Mouse (Mus musculus) limb, embryonic 11.5 days (tissue): ENCODE measurements at regions not wholly inside any gene's neighbourhood (a gene's known extent, or its start where the extent isn't known, plus 50 kb on each side); places are given as distances from the start of the nearest gene placed in this dataset.

ENCODE experiments used
- ATAC-seq: fragments of 200-750 bp; cut with Nextera tagmentation; 2 replicates; pipeline ENCODE4 v1.8.0; 2017; ENCODE audit warnings: low read depth; ENCODE audit not compliant: insufficient number of reproducible peaks, low FRiP score, low TSS enrichment
- DNase-seq: peaks from one replicate; pipeline ENCODE4 v3.0.0-alpha.2; 2015; ENCODE audit warnings: low spot score
- H3K27ac ChIP-seq: fragments of 300-500 bp; sonication (generic); replicated peaks from 2 replicates; pipeline ENCODE4 v1.5.1; 2014; ENCODE audit warnings: low read depth, mild to moderate bottlenecking, low read length
- H3K27me3 ChIP-seq: fragments of 300-500 bp; sonication (generic); 2 replicates; pipeline ENCODE4 v1.6.1; 2014; ENCODE audit warnings: mild to moderate bottlenecking, low read length, mixed read lengths; ENCODE audit not compliant: control insufficient read depth, insufficient read depth
- H3K36me3 ChIP-seq: fragments of 300-500 bp; sonication (generic); 2 replicates; pipeline ENCODE4 v1.6.1; 2014; ENCODE audit warnings: mild to moderate bottlenecking, low read length, moderate library complexity, mixed read lengths; ENCODE audit not compliant: control insufficient read depth, insufficient read depth
- H3K4me1 ChIP-seq: fragments of 300-500 bp; sonication (generic); 2 replicates; pipeline ENCODE4 v1.6.1; 2014; ENCODE audit warnings: low read length, mixed read lengths; ENCODE audit not compliant: control insufficient read depth, insufficient read depth
- H3K4me2 ChIP-seq: fragments of 300-500 bp; sonication (generic); 2 replicates; pipeline ENCODE4 v1.6.1; 2014; ENCODE audit warnings: low read depth, mild to moderate bottlenecking, moderate library complexity; ENCODE audit not compliant: severe bottlenecking
- H3K4me3 ChIP-seq: fragments of 300-500 bp; sonication (generic); 2 replicates; pipeline ENCODE4 v1.5.1; 2014; ENCODE audit warnings: low read depth, low read length
- H3K9ac ChIP-seq: fragments of 300-500 bp; sonication (generic); 2 replicates; pipeline ENCODE4 v1.6.1; 2014; ENCODE audit warnings: mild to moderate bottlenecking, low read length
- H3K9me3 ChIP-seq: fragments of 300-500 bp; sonication (generic); 2 replicates; pipeline ENCODE4 v1.6.1; 2016; ENCODE audit warnings: low read length; ENCODE audit not compliant: control insufficient read depth
- WGBS: fragments of 180-500 bp; shearing (Covaris S2); extraction: QIAGEN DNeasy Blood & Tissue Kit; methylation state at CpG from one replicate; pipeline ENCODE4 v1.1.7; 2014; 5-methylcytosine and 5-hydroxymethylcytosine counted together

GRCm38 (mm10) chr10:118043761-118044160 lies 97.8 kb upstream of the Mdm1 start:
- Histone ChIP-seq H3K9ac (no peak overlapping the region), H3K4me3 (no peak overlapping the region), H3K27ac (no peak overlapping the region), H3K4me2 (no peak overlapping the region), H3K27me3 (no peaks in the 10 kb centered on the region), H3K4me1 (no peaks in the 10 kb centered on the region), H3K9me3 (no peaks in the 10 kb centered on the region), H3K36me3 (no peaks in the 10 kb centered on the region)
- DNase-seq: no peak
- no peak for ATAC-seq
- 74% methylated on average over 13 of the region's 13 CpGs for WGBS

GRCm38 (mm10) chr10:118044840-118045239 lies 96.8 kb upstream of the Mdm1 start:
- no peak for ATAC-seq
- no peaks in the 10 kb centered on the region for H3K9me3 ChIP-seq
- WGBS: 65% methylated on average over 3 of the region's 3 CpGs
- DNase-seq: no peak
- H3K4me3 ChIP-seq: no peak overlapping the region
- no peaks in the 10 kb centered on the region for H3K4me1 ChIP-seq
- H3K36me3 ChIP-seq: no peaks in the 10 kb centered on the region
- no peak overlapping the region for H3K9ac ChIP-seq
- no peak overlapping the region for H3K4me2 ChIP-seq
- no peaks in the 10 kb centered on the region for H3K27me3 ChIP-seq
- H3K27ac ChIP-seq: no peak overlapping the region

DNA sequence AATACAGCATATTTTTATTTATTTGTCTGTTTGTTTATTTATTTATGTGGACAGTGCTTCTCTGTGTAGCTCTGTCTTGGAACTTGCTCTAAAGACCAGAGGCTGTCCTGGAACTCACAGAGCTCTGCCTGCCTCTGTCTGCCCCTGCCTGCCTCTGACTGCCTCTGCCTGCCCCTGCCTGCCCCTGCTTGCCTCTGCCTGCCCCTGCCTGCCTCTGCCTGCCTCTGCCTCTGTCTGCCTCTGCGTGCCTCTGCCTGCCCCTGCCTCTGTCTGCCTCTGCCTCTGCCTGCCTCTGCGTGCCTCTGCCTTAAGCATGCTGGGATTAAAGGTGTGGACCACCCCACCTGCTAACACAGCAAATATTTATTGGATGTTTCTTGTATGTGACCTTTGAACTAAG lies 96.2 kb upstream of the Mdm1 start:
- no peak overlapping the region for H3K27ac ChIP-seq
- H3K4me1 ChIP-seq: no peaks in the 10 kb centered on the region
- peak; percentile 17 for DNase-seq
- H3K4me2 ChIP-seq: no peak overlapping the region
- H3K9me3 ChIP-seq: no peaks in the 10 kb centered on the region
- no peaks in the 10 kb centered on the region for H3K27me3 ChIP-seq
- 83% methylated on average over 2 of the region's 2 CpGs for WGBS
- H3K9ac ChIP-seq: no peak overlapping the region
- no peak for ATAC-seq
- H3K4me3 ChIP-seq: no peak overlapping the region
- no peaks in the 10 kb centered on the region for H3K36me3 ChIP-seq

DNA sequence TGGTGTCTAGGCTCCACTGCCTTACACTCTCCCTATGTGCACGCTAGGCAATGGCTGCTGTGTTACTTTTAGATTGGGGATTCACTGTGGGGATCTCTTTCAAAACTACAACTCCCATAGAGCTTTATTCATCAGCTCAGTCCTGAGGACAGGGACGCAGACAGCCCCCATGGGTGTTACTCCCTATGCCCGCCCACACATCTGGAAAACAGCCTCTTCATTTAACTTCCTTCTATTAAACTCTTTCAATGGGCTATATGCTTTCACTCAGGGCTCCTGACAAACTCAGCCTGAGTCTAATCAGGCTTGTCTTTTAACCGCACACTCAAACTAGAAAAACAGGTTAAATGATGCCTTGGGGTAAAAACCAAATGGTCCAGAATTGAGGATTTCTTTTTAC lies 95.3 kb upstream of the Mdm1 start:
- no peak overlapping the region for H3K4me2 ChIP-seq
- DNase-seq: peak; percentile 17
- H3K27me3 ChIP-seq: no peaks in the 10 kb centered on the region
- WGBS: 77% methylated on average over 4 of the region's 4 CpGs
- H3K4me1 ChIP-seq: no peaks in the 10 kb centered on the region
- no peak for ATAC-seq
- H3K9ac ChIP-seq: no peak overlapping the region
- no peak overlapping the region for H3K4me3 ChIP-seq
- no peaks in the 10 kb centered on the region for H3K36me3 ChIP-seq
- no peak overlapping the region for H3K27ac ChIP-seq
- no peaks in the 10 kb centered on the region for H3K9me3 ChIP-seq

DNA sequence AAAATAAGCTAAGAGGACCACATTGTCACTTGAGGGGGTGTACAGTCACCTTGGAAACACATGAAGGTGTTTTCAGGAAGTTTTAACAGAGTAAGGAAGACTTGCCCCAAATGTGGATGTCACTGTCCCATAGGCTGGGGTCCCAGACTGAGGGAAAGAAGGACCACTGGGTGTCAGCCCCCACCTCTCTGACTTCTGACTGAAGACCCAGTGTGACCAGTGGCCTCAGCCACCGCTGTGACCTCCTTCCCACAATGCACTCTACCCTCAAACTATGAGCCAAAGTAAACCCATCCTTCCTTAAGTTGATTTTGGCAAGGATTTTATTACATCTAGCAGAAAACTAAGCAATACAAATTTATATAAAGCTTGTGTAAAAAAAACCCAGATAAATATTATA lies 94.8 kb upstream of the Mdm1 start:
- no peak for DNase-seq
- H3K27ac ChIP-seq: no peak overlapping the region
- ATAC-seq: no peak
- no peaks in the 10 kb centered on the region for H3K36me3 ChIP-seq
- WGBS: 89% methylated on average over 1 of the region's 1 CpGs
- no peak overlapping the region for H3K4me2 ChIP-seq
- no peaks in the 10 kb centered on the region for H3K27me3 ChIP-seq
- H3K9me3 ChIP-seq: no peaks in the 10 kb centered on the region
- H3K9ac ChIP-seq: no peak overlapping the region
- H3K4me1 ChIP-seq: no peaks in the 10 kb centered on the region
- H3K4me3 ChIP-seq: no peak overlapping the region

- Histone ChIP-seq H3K27me3 (no peaks in the 10 kb centered on the region), H3K9ac (no peak overlapping the region), H3K4me2 (no peak overlapping the region), H3K4me1 (no peaks in the 10 kb centered on the region), H3K4me3 (no peak overlapping the region), H3K36me3 (no peaks in the 10 kb centered on the region), H3K27ac (no peak overlapping the region), H3K9me3 (no peaks in the 10 kb centered on the region)
- ATAC-seq: no peak
- peak; percentile 17 for DNase-seq
- WGBS: 94% methylated on average over 10 of the region's 10 CpGs
Measured at GRCm38 (mm10) chr10:118049330-118049729, 92.3 kb upstream of the Mdm1 start.

DNA sequence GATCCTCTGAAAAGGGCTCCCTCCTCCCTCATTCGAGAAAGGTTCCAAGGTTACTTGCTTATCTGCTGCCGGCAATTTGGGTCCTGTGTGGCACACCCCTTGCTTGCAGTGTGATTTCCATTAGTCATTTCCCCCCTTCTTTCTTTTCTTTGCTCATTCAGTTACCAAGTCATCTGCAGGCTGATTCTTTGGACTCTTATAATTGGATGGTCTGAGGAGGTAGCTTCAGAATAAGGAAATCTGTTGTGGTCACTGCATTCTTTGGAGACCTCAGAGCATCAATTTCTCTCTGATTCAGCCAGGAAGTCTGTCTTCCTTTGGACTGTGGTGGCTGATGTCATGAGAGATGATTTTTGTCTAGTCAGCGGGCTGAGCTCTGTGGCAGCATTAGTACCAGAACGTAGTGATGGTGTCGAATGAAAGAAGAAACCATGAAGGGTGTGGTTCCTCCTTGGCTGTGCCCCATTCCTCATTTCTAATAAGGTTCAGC lies 91.4 kb upstream of the Mdm1 start:
- Histone ChIP-seq H3K27ac (no peak overlapping the region), H3K27me3 (no peaks in the 10 kb centered on the region), H3K9ac (no peak overlapping the region), H3K9me3 (no peaks in the 10 kb centered on the region), H3K4me2 (no peak overlapping the region), H3K36me3 (no peaks in the 10 kb centered on the region), H3K4me3 (no peak overlapping the region), H3K4me1 (no peaks in the 10 kb centered on the region)
- WGBS: 78% methylated on average over 5 of the region's 5 CpGs
- no peak for ATAC-seq
- DNase-seq: no peak

DNA sequence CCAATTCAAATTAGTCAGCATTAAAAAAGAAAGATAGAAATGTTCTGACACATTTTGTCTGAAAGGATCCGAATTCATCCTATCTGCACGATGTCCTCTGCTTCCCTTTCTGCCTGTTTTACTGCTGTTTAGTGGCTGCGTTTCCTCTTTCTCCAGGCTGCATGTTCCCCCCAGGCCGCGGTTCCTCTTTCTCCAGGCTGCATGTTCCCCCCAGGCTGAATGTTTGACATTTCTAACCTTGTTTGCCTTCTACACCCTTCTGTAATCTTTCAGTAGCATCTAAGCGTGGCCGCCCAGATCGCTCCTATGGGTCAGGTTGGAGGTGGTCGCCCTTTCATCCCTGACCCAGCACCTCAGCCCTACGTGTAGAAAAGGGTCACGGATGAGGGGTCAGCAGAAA lies 89.6 kb upstream of the Mdm1 start:
- no peak for DNase-seq
- H3K4me2 ChIP-seq: no peak overlapping the region
- ATAC-seq: no peak

GRCm38 (mm10) chr10:118052477-118052876 lies 89.1 kb upstream of the Mdm1 start:
- Histone ChIP-seq H3K4me3 (no peak overlapping the region), H3K27me3 (no peaks in the 10 kb centered on the region), H3K27ac (no peak overlapping the region), H3K4me1 (no peaks in the 10 kb centered on the region), H3K4me2 (no peak overlapping the region), H3K9ac (no peak overlapping the region), H3K9me3 (no peaks in the 10 kb centered on the region), H3K36me3 (no peaks in the 10 kb centered on the region)
- WGBS: 82% methylated on average over 12 of the region's 12 CpGs
- ATAC-seq (no peak), DNase-seq (no peak)

More for the DNA sequence above, 89.6 kb upstream of the Mdm1 start:
- Histone ChIP-seq H3K27me3 (no peaks in the 10 kb centered on the region), H3K9me3 (no peaks in the 10 kb centered on the region), H3K4me1 (no peaks in the 10 kb centered on the region), H3K9ac (no peak overlapping the region), H3K4me3 (no peak overlapping the region), H3K27ac (no peak overlapping the region), H3K36me3 (no peaks in the 10 kb centered on the region)
- 79% methylated on average over 11 of the region's 11 CpGs for WGBS
